Mouse (Mus musculus) gastrocnemius, adult 8-10 months (tissue): ENCODE data around the gene Map3k7. TPM values are rescaled to one million over a fixed set of nuclear protein-coding genes. Genes with fewer than 3 reads are reported as not detected.

ENCODE experiments used
- DNase-seq, 2 experiments: peaks; one replicate each; pipeline ENCODE4 v3.0.0; 2022; ENCODE audit warnings: low spot score in 2 of 2
- total RNA-seq, 4 experiments: library from RNA; stranded (reverse); gene quantifications; 2 replicates each; pipeline ENCODE4 v1.2.4; 2022

The Map3k7 gene
- total RNA-seq, 4 experiments from 2014 or later: 43.9 to 67.1 (median 49.4) TPM

DNA sequence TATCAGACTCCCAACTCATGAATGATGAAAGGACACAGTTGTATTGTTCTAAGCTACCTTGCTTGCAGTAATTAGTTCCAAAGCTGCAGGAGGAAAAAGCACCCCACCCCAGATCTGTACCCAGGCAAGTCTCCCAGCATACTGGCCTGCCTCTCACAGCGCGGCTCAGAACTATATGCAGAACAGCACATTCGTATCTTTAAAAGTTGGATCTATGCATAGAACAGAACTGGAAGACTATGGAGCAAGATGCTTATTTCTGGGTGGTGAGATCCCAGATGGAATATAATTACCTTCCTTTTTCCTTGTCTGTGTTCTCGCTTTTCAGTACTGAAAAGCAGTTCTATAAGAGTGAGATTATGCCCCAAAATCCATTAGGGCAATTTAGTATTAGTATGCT, 96.8 kb downstream of the Map3k7 start:
- DNase-seq: no peak

DNA sequence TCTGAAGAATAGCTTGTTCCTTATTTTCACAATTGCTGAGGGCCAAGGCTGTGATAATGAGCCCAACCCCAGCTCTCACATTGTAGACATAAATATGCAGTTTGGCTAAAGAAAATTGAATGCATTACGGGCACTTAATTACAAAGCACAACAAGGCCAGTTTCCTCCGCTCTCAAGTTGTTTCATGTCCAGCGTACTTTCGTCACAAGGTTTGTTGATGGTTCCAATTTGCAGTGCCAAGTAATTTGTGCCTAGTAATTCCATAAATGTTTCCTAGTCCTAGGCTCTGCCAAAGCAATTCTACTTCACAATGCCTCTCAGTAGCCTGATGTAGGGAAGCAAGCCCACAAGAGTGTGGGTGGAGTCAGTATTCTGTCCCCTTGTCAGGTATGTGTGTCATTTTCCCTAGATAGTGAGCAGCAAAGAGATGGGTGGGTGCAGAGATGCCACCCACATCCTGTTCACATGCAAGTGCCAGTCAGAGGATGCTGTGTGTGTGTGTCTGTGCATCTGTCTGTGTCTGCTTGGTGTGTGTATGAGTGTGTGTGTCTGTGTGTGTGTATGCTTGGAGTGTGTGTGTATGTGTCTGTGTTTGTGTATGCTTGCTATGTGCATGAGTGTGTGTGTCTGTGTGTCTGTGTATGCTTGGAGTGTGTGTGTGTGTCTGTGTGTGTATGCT, 98.6 kb downstream of the Map3k7 start:
- DNase-seq: no peak

DNA sequence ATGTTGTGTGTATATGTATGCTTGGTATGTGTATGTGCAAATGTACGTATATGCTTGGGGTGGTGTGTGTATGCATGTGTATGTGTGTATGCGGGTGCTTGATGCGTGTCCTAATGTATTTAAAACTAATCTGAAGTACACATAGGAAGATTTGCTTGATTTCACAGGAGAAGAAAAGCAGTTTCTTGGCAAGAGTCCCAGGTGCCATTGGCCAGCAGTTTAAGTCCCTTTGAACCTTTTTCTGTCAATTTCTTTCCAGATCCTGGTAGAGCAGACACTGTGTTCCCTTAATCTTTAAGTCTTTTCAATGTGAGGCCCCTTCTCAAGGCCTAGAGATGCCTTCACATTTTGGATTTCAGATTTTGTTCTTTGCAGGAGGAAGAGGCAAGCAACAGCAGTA, 99.4 kb downstream of the Map3k7 start:
- no peak for DNase-seq
